Mouse (Mus musculus): ENCODE measurements around the gene Gm11114.

The Gm11114 gene

DNA sequence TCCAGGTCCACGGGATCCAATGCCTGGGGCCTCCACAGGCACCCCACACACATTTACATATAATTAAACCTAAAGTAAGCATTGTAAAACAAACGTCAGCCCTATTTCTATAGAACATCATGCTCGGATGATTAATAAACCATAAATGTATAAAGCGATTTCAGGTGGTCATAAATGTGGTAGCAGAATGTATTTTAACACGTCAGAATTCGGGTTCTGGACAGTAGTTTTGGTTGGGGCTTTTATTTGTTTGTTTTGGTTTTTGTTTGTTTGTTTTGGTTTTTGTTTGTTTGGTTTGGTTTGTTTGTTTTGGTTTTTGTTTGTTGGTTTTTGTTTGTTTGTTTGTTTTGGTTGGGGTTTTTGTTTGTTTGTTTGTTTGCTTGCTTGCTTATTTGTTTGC lies at the start of gene Gm11114:
Gene Gm11114 (plus strand): TSS at position 301 of the 400 bp plus-strand sequence.
- DNase-seq: no peak

- DNase-seq: no peak
Measured at GRCm38 (mm10) chr9:85266847-85267246, 45.7 kb upstream of the Gm11114 start.

- DNase-seq: no peak
Measured at GRCm38 (mm10) chr9:85274114-85274513, 38.5 kb upstream of the Gm11114 start.

DNA sequence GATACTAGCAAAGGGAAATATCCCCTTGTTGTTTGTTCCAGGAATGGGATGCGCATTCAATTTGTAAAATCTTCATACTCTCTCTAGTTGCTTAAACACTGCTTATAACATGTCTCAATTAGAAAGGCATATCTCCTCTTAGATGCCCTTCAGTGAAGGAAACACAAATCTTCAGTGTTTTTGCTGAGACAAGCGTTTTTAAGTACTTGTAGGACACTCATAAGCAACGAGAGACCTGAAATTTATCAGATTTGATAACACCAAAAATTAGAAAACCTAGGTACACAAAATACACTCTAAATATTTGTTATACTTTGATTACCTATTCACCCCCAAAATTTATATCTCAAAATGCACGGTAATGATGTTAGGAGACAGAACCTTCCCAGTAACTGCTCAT lies 9.7 kb upstream of the Gm11114 start:
- no peak for DNase-seq

DNA sequence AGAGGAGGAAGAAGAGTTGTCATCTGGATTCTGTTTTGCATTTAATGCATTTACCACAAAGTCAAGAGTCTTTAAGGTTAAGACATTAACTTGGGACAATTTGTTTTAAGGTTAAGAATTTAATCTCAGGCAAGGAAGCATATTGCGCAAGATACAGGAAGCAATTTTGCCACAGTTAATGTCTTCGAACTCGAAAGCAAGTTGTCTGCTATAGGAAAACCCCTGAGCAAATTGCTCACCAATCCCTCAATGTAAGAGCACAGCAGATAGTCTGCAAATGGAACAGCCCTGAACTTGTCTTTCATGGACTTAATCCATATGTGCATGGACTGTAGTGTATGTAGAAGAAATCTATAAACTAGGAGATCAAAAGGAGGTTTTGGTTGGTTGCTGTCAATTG lies 9.2 kb upstream of the Gm11114 start:
- no peak for DNase-seq

- no peak for DNase-seq
Measured at GRCm38 (mm10) chr9:85316122-85316521, 3.5 kb downstream of the Gm11114 start.

DNA sequence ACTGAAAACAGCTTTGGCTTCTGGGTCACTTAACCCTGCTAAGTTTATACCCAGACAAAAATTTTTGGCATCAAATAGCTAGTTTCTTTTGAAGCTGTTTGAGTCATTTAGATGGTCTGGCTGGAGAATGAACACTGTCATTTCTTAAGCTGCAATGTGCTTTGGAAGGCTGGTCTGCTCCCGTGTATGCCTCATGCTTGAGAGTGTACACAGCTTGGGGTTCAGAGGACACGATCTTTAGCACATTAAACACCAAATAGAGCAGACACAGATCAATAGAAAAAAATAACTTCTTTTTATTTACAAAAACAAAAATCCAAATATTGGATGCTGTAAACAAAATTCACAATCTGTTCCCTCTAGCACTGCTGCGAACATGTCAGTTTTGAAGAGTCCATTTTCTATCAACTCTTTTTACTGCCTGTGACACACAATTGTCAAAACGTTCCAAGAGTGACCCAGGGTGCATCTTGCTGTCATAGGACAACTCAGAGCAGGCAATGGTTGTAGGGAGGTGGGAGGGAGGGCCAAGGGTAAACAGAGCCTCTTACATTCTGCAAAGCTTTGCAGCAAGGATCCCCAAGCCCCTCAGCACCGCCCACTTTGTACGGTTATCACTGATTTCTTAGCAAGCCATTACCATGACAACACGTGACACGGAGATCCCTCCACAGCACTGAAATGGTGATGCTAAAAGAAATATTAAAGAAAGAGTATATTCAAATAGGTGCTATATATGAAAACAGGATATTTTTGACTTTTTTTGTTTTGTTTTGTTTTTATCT lies 7.8 kb downstream of the Gm11114 start:
- DNase-seq: no peak

GRCm38 (mm10) chr9:85324158-85324875 lies 11.7 kb downstream of the Gm11114 start:
- no peak for DNase-seq

DNA sequence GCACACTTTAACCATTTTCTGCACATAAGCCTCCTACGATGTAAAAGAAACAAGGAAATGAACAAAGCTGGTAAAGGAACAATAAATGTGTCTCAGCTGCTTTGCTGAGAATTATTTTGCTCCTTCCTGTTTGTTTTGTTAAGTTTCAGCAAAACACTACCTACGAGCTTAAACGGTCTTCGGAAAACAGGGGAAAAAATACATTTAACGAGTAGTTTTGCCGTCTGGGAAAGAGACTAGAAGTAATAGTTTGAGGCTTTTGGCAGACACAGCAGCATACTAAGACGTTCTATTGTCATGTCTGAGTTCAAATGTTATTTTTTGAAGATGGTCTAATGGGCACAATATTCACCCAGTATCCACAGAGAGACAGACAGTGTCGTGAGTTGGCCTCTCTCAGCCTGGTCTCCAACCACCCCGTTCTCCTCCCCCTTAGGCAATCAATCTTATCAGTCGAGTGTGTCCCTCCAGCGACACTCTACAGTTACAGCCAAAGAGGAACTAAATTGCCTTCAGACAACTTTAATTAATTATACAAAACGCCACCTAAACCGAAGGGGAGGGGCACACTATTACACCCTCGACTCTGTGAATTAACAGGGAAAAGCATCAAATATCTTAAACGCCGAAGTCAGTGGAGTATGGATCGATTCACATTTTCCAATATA lies 12.8 kb downstream of the Gm11114 start:
- no peak for DNase-seq

GRCm38 (mm10) chr9:85326292-85327241 lies 14.0 kb downstream of the Gm11114 start:
- DNase-seq: peak; percentile 66

GRCm38 (mm10) chr9:85327242-85328211 lies 15.0 kb downstream of the Gm11114 start, which contains the start of gene Tent5a:
Gene Tent5a (minus strand): TSS chr9:85327348.
- DNase-seq: peak; percentile 75

- peak; percentile 92 for DNase-seq
Measured at GRCm38 (mm10) chr9:85328259-85328658, 15.7 kb downstream of the Gm11114 start.

- DNase-seq: no peak
Measured at GRCm38 (mm10) chr9:85331521-85331920, 18.9 kb downstream of the Gm11114 start.

DNA sequence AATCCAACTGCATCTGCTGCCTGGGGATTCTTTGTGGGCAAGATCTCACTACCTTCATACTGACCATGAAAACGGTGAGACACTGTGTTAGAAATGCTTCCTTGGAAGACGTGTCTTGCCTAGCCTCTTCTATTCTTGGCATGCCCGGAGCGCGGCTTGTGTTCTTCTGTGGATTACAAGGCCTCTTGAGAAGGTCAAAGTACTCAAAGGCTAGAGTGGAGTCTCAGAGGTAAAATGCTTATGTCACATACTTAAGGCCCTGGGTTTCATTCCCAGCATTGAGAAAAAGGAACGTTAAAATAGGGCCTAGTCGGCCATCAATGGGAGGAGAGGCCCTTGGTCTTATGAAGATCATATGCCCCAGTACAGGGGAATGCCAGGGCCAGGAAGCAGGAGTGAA lies 23.5 kb downstream of the Gm11114 start:
- DNase-seq: no peak

- DNase-seq: no peak
Measured at GRCm38 (mm10) chr9:85340303-85340702, 27.7 kb downstream of the Gm11114 start.

- no peak for DNase-seq
Measured at GRCm38 (mm10) chr9:85342892-85343785, 30.6 kb downstream of the Gm11114 start.

DNA sequence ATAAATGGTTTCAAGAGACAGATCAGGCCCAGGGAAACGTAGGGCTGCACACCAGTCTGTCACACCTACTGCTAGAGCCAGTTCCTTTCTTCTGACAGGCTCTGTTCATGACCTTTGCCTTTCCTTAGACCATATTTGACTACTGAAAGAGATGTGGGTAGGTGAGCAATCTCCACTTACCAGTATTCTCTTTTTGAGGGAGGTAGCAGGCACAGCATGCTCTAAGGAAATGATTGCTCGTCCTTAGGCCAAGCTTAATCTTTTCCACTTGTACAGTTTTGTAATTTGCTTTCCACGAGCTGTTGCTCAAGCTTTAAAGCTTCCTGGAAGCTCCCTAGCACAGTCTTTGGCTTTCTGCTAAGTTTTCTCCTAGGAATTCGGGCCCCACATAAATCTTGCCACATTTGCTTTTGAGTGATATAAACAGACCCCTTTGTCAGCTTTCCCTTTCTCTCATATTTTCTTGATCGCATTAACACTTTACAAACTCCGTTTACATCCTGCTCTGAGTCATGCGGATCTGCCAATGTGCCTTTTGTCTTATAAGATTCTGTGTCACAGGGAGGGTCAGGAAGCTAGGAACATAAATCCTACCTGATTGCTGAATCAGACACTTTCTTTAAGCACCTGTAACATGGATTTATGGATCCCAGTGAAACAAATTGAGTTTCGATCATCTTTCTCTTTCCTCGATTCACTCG lies 35.4 kb downstream of the Gm11114 start:
- DNase-seq: no peak

DNA sequence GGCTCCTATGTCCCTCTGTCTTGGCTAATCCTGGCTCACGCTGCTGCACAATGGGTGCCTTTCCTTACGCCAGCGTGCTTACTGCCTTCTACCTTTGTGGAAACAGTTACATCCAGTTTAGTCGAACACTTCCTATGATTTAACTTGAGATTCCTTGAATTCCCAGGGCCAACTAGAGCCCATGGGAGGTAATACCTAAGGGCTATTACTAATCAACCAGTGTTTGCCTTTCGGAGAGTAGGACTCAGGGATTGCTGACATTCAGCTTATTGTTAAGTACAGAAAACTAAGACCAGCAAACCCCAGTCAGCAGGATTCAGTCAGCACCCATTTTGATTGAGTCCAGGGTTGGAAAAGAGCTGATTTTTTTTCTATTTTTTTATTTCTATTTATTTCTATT lies 43.0 kb downstream of the Gm11114 start:
- DNase-seq: no peak

DNA sequence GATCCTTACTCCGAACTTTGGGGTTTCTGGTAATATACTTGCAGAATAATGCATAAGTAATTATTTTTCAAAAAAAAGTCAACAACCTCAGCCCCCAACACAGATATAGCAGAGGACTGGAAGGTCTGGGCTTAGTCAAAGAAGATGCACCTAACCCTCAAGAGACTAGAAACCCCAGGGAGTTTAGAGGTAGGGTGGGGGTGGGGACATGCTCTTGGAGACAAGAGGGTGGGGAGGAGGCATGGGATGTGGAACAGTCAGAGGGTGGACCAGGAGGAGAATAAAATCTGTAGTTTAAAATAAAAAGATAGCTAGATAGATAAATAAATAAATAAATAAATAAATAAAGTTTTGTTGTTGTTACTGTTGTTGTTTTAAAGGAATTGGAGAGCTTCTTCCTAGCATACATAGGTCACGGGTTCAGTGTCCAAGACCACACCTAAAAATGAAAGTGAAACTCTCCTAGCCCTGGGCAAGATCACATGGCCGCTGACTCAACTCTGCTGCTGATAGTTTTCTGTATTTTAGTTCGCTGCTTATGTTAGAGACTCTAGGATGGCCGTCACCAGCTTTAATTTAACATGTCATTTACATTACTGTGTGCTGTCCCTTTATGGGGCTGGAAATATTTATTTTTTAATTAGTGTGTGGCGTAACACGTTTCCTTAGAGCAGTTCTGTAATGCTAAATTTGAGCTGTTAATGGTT lies 44.7 kb downstream of the Gm11114 start:
- no peak for DNase-seq
